Mouse (Mus musculus) hindbrain, embryonic 10.5 days (tissue): ENCODE results near the gene Auh. TPM values are rescaled to one million over a fixed set of nuclear protein-coding genes. Genes with fewer than 3 reads are reported as not detected.

Experiments
- DNase-seq: peaks from one replicate; pipeline ENCODE4 v3.0.0-alpha.2; 2017; ENCODE audit warnings: low spot score
- H3K27ac ChIP-seq: fragments of 300-500 bp; sonication (generic); 2 replicates; pipeline ENCODE4 v1.5.1; 2016; ENCODE audit warnings: mild to moderate bottlenecking, moderate library complexity
- H3K27me3 ChIP-seq: fragments of 300-500 bp; sonication (generic); 2 replicates; pipeline ENCODE4 v1.6.1; 2016; ENCODE audit warnings: mild to moderate bottlenecking; ENCODE audit not compliant: poor library complexity, insufficient read depth, severe bottlenecking
- H3K36me3 ChIP-seq: fragments of 300-500 bp; sonication (generic); 2 replicates; pipeline ENCODE4 v1.6.1; 2016; ENCODE audit warnings: mild to moderate bottlenecking, moderate library complexity
- H3K4me1 ChIP-seq: fragments of 300-500 bp; sonication (generic); replicated peaks from 2 replicates; pipeline ENCODE4 v1.6.1; 2016; ENCODE audit warnings: mild to moderate bottlenecking
- H3K4me3 ChIP-seq: fragments of 300-500 bp; sonication (generic); 2 replicates; pipeline ENCODE4 v1.5.1; 2016; ENCODE audit warnings: mild to moderate bottlenecking, moderate library complexity
- H3K9me3 ChIP-seq: fragments of 300-500 bp; sonication (generic); 2 replicates; pipeline ENCODE4 v1.6.1; 2016; ENCODE audit warnings: mild to moderate bottlenecking, moderate library complexity
- WGBS: fragments of 180-500 bp; shearing (Covaris S2); methylation state at CpG from one replicate; pipeline ENCODE4 v1.1.7; 2016; 5-methylcytosine and 5-hydroxymethylcytosine counted together
- polyA plus RNA-seq: library from polyadenylated mRNA; unstranded; fragments of >200 nt; fragmentation: Nextera tagmentation; extraction: Ambion mirVana; gene quantifications from 2 replicates; pipeline ENCODE4 v1.2.1, GENCODE M21; 2016

Auh gene
- polyA plus RNA-seq, 1 experiment from 2014 or later: 44.5 TPM

DNA sequence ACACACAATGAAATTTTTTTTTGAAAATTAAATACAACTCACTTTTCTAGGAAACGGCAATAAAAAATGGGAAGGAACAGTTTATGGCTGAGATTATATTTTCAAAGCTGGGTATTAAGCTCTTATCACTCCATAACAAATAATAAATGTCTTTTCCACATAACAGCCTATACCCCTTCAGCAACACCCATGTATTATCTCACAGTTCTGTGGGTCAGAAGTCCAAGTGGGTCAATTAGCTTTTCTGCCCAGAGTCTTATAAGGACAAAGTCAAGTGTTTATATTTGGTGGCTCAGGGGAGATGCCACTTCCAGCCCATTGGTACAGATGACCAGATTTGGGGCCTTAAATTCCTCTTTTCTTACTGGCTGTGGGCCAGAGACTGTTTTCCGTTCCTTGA is 129.4 kb downstream of the Auh start:
- no peaks in the 10 kb centered on the region for H3K36me3 ChIP-seq
- no peaks in the 10 kb centered on the region for H3K9me3 ChIP-seq
- no peak overlapping the region for H3K4me3 ChIP-seq
- no peaks in the 10 kb centered on the region for H3K27me3 ChIP-seq
- 86% methylated on average over 2 of the region's 2 CpGs for WGBS
- H3K27ac ChIP-seq: no peak overlapping the region
- DNase-seq: no peak
- H3K4me1 ChIP-seq: 0 out of 2 replicates have a peak, but pooled peaks cover 11% of the 10 kb centered on the region

DNA sequence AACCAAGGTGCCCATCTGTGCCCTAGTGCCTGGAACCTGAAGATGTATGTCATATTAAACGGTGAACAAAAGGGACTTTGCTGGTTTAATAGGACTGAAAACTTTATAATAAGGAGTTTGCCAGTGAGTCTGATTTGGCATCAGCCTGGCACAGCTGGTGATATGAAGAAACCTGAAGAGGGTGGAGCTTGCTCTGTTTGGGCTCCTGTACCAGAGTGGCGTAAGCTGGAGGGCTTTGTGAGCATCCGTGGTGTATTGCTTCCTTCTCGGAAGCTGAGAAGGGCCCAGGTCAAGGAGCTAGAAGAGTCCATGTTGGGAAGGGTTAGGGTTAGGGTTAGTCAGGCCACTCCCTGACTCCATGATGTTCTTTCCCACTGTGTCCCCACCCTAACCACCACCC is 135.2 kb downstream of the Auh start:
- no peaks in the 10 kb centered on the region for H3K27me3 ChIP-seq
- H3K4me3 ChIP-seq: no peak overlapping the region
- H3K27ac ChIP-seq: no peak overlapping the region
- H3K4me1 ChIP-seq: no peaks in the 10 kb centered on the region
- no peak for DNase-seq
- WGBS: 88% methylated on average over 4 of the region's 4 CpGs
- H3K36me3 ChIP-seq: no peaks in the 10 kb centered on the region
- H3K9me3 ChIP-seq: no peaks in the 10 kb centered on the region

DNA sequence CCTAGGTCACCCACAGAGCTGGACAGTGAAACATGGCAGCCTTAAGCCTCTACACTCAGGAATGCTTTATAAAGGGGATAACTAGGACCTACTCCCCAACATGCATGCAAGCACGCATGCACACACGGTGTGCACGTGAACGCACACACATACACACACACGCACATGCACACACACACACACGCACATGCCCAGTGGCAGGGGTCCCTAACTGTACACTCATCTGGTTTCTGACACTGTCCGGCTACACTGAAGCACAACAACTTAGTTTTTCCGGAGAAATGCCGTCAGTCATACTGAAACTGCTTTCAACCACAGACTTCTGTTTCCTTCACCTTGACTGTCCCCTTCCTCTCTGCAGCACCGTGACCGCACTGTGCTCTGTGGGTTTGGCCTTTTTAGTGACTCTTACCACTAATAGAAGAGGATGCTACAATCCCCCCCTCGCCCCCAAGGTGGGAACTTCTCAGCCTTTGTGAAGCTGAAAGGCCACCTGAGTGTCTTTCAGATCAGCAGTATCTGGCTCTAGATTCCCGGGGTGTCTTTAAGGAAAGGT is 136.0 kb downstream of the Auh start:
- H3K27me3 ChIP-seq: no peaks in the 10 kb centered on the region
- no peak overlapping the region for H3K27ac ChIP-seq
- no peak overlapping the region for H3K4me3 ChIP-seq
- no peak for DNase-seq
- no peaks in the 10 kb centered on the region for H3K36me3 ChIP-seq
- WGBS: 91% methylated on average over 13 of the region's 13 CpGs
- no peaks in the 10 kb centered on the region for H3K4me1 ChIP-seq
- H3K9me3 ChIP-seq: no peaks in the 10 kb centered on the region

DNA sequence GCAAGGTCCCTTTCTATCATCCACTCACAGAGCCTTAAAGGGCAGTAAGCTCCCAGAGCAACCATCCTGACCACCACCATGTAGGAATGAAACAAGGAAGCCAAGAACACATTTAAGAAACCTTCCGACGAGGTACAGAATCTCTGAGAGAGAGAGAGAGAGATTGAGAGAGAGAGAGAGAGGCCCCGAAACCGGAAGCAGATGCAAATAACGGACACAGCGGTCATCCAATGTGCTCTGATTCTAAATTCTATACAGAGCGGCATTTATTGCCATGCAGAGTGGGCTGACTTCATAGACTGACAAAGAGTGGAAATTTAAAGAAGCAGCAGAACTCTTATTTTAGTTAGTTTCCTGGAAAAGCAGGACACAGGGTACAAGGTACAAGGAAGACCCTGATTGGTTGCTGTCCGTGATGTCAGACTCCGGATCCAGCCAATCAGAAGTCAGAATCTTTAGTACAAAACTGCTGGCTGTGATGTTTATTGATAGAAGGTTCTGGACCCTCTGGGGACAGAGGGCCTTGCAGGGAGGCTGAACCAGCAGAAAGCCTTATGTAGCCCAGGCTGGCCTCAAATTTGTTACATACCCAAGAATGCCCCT is 137.1 kb downstream of the Auh start:
- Histone ChIP-seq H3K36me3 (no peaks in the 10 kb centered on the region), H3K9me3 (no peaks in the 10 kb centered on the region), H3K4me3 (no peak overlapping the region), H3K27ac (no peak overlapping the region), H3K27me3 (no peaks in the 10 kb centered on the region), H3K4me1 (no peaks in the 10 kb centered on the region)
- no peak for DNase-seq
- 92% methylated on average over 9 of the region's 9 CpGs for WGBS

DNA sequence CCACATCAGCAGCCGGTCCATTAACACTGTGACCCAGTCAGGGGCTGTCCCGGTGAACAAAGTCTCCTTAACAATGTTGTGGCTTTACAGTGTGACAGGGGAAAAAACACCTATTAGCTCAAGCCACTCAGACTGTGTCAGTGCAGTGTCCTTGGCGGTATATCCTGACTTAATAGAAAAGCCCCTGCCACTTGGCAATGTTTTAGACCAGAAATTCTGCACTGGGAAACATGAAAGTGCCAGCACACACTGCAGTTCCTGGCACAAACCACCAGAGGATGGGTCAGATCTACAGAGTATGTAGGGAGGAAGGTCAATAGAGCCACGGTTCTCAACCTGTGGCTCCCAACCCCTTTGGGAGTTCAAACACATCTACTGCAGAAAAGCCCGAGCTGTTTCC is 138.6 kb downstream of the Auh start:
- no peak for DNase-seq
- Histone ChIP-seq H3K9me3 (no peaks in the 10 kb centered on the region), H3K4me1 (no peaks in the 10 kb centered on the region), H3K36me3 (no peaks in the 10 kb centered on the region), H3K27me3 (no peaks in the 10 kb centered on the region), H3K4me3 (no peak overlapping the region), H3K27ac (no peak overlapping the region)
- 83% methylated on average over 5 of the region's 5 CpGs for WGBS

Other genes starting within 250 kb of the Auh start
- gene Nfil3, start 51.4 kb upstream of the Auh start, polyA plus RNA-seq: 21.9 and 25.9 TPM in 2 replicates